Mouse (Mus musculus): ENCODE data around the gene Cbr4.

- TF ChIP-seq POLR2A (IDR thresholded peaks at IDR 0.05; ENCODE audit: borderline replicate concordance, control insufficient read depth, low read depth, low read length) (no peak), CTCF (IDR thresholded peaks at IDR 0.05; ENCODE audit: control insufficient read depth, insufficient read depth, low read length) (no peak)
Observed at GRCm38 (mm10) chr8:61552221-61552620, 64.7 kb downstream of the Cbr4 start.
